Mouse (Mus musculus) testis, adult 2 months (tissue): ENCODE data around the gene Ddx46.

Source experiments
- CTCF ChIP-seq: fragments of 200-500 bp; IDR thresholded peaks from 2 replicates; pipeline ENCODE4 v1.5.1; 2012; ENCODE audit warnings: low read depth, mild to moderate bottlenecking, inconsistent platforms, low read length, moderate library complexity; ENCODE audit not compliant: control insufficient read depth, insufficient read depth, insufficient replicate concordance
- POLR2A ChIP-seq: fragments of 200-500 bp; IDR thresholded peaks from 2 replicates; pipeline ENCODE4 v1.6.1; 2012; ENCODE audit warnings: low read depth, mild to moderate bottlenecking, inconsistent platforms, low read length, moderate library complexity; ENCODE audit not compliant: control insufficient read depth

DNA sequence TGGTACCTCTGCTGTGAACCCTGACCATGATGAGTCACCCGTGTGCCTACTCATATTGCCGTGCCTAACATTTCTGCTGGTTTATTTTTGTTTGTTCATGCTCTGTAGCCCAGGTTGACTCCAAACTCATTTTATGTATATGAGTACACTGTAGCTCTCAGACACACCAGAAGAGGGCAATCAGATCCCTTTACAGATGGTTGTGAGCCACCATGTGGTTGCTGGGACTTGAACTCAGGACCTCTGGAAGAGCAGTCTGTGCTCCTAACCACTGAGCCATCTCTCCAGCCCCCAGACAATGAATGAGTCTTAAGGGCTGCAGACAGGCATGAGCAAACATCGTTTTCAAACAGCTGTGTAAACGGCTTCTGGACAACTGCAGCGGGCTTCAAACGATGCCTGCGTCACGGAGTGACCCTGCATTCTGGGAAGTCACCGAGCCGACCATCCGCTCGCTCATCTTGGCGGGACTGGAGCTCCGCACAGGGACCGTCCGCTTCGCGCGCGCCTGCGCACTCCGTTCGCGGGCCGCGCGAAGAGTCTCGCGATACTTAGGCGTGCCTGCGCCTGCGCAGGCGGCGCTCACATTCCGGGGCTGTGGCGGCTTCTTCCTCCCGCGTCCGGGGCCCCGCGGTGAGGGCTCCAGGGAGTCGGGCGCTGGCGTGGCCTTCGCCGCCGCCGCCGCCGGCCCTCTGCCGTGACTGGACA, 57.9 kb downstream of the Ddx46 start, which contains the start of gene B230219D22Rik:
- TF ChIP-seq POLR2A = peak; percentile 94
- TF ChIP-seq CTCF = no peak
